Mouse (Mus musculus): Measurements from ENCODE around the gene Ptpn22. TPM values are rescaled to one million over a fixed set of nuclear protein-coding genes. Genes with fewer than 3 reads are reported as not detected.
"Not testable (repeated sequence)": the region's sequence is repeated elsewhere in the genome, so short reads cannot be mapped to it uniquely, and the experiment has no call there.

The Ptpn22 gene
- polyA plus RNA-seq, 1 experiment from 2014 or later: 0.96 TPM

- Histone ChIP-seq H3K4me3 (ENCODE audit: low read depth, low read length) (no peak overlapping the region), H3K9me3 (ENCODE audit: control insufficient read depth, low read length) (no peaks in the 10 kb centered on the region), H3K9ac (ENCODE audit: low read depth, low read length) (no peak overlapping the region), H3K4me1 (ENCODE audit: control insufficient read depth, insufficient read depth, low read length) (no peaks in the 10 kb centered on the region), H3K27ac (replicated peaks; ENCODE audit: low read depth, low read length) (no peak overlapping the region), H3K4me2 (ENCODE audit: low read depth, low read length) (no peak overlapping the region), H3K36me3 (ENCODE audit: control insufficient read depth, insufficient read depth, low read length) (no peaks in the 10 kb centered on the region), H3K27me3 (replicated peaks; ENCODE audit: control insufficient read depth, insufficient read depth, low read length) (no peaks in the 10 kb centered on the region)
- ATAC-seq (ENCODE audit: low read depth): no peak
- 54% methylated on average over 6 of the region's 6 CpGs for WGBS
- DNase-seq (ENCODE audit: low spot score): no peak
Observed at GRCm38 (mm10) chr3:103835272-103835950, 24.2 kb upstream of the Ptpn22 start.

DNA sequence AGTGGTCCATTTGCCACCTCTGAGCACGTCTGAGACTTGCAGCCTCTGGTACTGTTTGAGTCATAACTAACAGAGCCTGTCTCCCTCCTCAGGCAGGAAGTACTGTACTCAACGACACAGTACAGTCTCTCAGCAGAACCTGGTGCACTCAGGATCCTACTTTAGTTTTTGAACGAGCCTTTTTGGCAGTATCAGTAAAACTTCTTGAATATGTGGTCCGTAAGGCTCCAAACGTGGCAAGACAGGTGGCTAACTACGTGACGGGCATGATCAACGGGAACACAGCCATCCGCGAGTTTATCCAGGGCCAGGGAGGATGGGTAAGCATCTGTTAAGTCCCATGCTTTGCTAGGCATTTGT, 23.7 kb upstream of the Ptpn22 start:
- whole genome bisulfite sequencing: 78% methylated on average over 10 of the region's 10 CpGs
- Histone ChIP-seq H3K9ac (ENCODE audit: low read depth, low read length) (no peak overlapping the region), H3K4me3 (ENCODE audit: low read depth, low read length) (no peak overlapping the region), H3K9me3 (ENCODE audit: control insufficient read depth, low read length) (no peaks in the 10 kb centered on the region), H3K36me3 (ENCODE audit: control insufficient read depth, insufficient read depth, low read length) (no peaks in the 10 kb centered on the region), H3K27ac (replicated peaks; ENCODE audit: low read depth, low read length) (no peak overlapping the region), H3K4me2 (ENCODE audit: low read depth, low read length) (no peak overlapping the region), H3K4me1 (ENCODE audit: control insufficient read depth, insufficient read depth, low read length) (no peaks in the 10 kb centered on the region), H3K27me3 (replicated peaks; ENCODE audit: control insufficient read depth, insufficient read depth, low read length) (no peaks in the 10 kb centered on the region)
- DNase-seq (ENCODE audit: low spot score) (no peak), ATAC-seq (ENCODE audit: low read depth) (no peak)

- Histone ChIP-seq H3K9me3 (ENCODE audit: control insufficient read depth, low read length) (no peaks in the 10 kb centered on the region), H3K4me1 (ENCODE audit: control insufficient read depth, insufficient read depth, low read length) (no peaks in the 10 kb centered on the region), H3K27ac (replicated peaks; ENCODE audit: low read depth, low read length) (no peak overlapping the region), H3K4me3 (ENCODE audit: low read depth, low read length) (no peak overlapping the region), H3K27me3 (replicated peaks; ENCODE audit: control insufficient read depth, insufficient read depth, low read length) (no peaks in the 10 kb centered on the region), H3K36me3 (ENCODE audit: control insufficient read depth, insufficient read depth, low read length) (no peaks in the 10 kb centered on the region), H3K4me2 (ENCODE audit: low read depth, low read length) (no peak overlapping the region), H3K9ac (ENCODE audit: low read depth, low read length) (no peak overlapping the region)
- no peak for DNase-seq (ENCODE audit: low spot score)
- 91% methylated on average over 5 of the region's 5 CpGs for WGBS
- no peak for ATAC-seq (ENCODE audit: low read depth)
Observed at GRCm38 (mm10) chr3:103836453-103836852, 23.1 kb upstream of the Ptpn22 start.

GRCm38 (mm10) chr3:103839711-103840110, 19.9 kb upstream of the Ptpn22 start:
- no peak overlapping the region for H3K9ac ChIP-seq (ENCODE audit: low read depth, low read length)
- no peak overlapping the region for H3K4me2 ChIP-seq (ENCODE audit: low read depth, low read length)
- H3K9me3 ChIP-seq (ENCODE audit: control insufficient read depth, low read length): no peaks in the 10 kb centered on the region
- no peaks in the 10 kb centered on the region for H3K36me3 ChIP-seq (ENCODE audit: control insufficient read depth, insufficient read depth, low read length)
- H3K4me3 ChIP-seq (ENCODE audit: low read depth, low read length): no peak overlapping the region
- DNase-seq (ENCODE audit: low spot score): no peak
- no peaks in the 10 kb centered on the region for H3K27me3 ChIP-seq (replicated peaks; ENCODE audit: control insufficient read depth, insufficient read depth, low read length)
- no peaks in the 10 kb centered on the region for H3K4me1 ChIP-seq (ENCODE audit: control insufficient read depth, insufficient read depth, low read length)
- 85% methylated on average over 6 of the region's 6 CpGs for WGBS
- ATAC-seq (ENCODE audit: low read depth): no peak
- no peak overlapping the region for H3K27ac ChIP-seq (replicated peaks; ENCODE audit: low read depth, low read length)

DNA sequence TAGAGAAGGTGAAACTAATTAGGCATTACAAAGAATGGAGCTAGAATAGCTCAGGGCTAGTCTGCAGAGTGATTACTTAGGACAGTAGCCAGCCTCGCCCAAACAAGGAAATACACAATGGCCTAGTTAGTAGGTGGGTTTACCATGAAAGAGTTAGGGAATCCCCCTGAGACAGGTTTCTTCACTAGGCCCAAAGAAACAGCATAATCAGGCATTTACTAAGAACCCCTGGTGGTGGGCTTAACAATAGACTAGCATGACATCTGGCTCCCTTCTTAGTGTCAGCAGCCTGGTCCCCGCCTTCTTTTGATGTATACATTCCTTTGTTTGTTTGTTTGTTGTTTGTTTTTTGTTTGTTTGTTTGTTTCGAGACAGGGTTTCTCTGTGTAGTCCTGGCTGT, 19.4 kb upstream of the Ptpn22 start:
- ATAC-seq (ENCODE audit: low read depth); H3K27me3 ChIP-seq (replicated peaks; ENCODE audit: control insufficient read depth, insufficient read depth, low read length); H3K4me2 ChIP-seq (ENCODE audit: low read depth, low read length); H3K9me3 ChIP-seq (ENCODE audit: control insufficient read depth, low read length); H3K4me3 ChIP-seq (ENCODE audit: low read depth, low read length); H3K36me3 ChIP-seq (ENCODE audit: control insufficient read depth, insufficient read depth, low read length); H3K9ac ChIP-seq (ENCODE audit: low read depth, low read length); DNase-seq (ENCODE audit: low spot score); H3K27ac ChIP-seq (replicated peaks; ENCODE audit: low read depth, low read length); H3K4me1 ChIP-seq (ENCODE audit: control insufficient read depth, insufficient read depth, low read length): not testable (repeated sequence)
- 89% methylated on average over 3 of the region's 3 CpGs for WGBS

DNA sequence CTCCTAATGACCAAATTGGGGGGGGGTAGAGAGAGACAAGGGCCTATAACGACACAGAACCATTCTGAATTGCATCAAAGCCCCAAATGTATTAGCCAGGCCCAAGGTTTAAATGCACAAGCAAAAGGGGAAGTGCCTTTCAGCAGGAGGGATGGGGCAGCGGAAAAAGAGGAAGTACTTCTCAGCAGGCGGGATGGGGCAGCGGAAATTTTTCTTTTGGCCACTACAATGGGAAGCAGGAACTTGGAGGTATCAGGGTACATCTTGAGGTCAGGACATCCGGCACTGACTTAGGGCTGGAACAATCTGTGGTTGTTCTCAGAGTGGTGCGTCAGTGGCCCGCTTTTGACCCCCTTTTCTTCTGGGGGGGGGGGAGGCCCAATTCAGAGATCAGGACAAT, 18.6 kb upstream of the Ptpn22 start:
- not testable (repeated sequence) for H3K27me3 ChIP-seq (replicated peaks; ENCODE audit: control insufficient read depth, insufficient read depth, low read length); H3K9me3 ChIP-seq (ENCODE audit: control insufficient read depth, low read length); H3K36me3 ChIP-seq (ENCODE audit: control insufficient read depth, insufficient read depth, low read length); H3K27ac ChIP-seq (replicated peaks; ENCODE audit: low read depth, low read length); H3K9ac ChIP-seq (ENCODE audit: low read depth, low read length); H3K4me1 ChIP-seq (ENCODE audit: control insufficient read depth, insufficient read depth, low read length); H3K4me3 ChIP-seq (ENCODE audit: low read depth, low read length); ATAC-seq (ENCODE audit: low read depth); DNase-seq (ENCODE audit: low spot score); H3K4me2 ChIP-seq (ENCODE audit: low read depth, low read length)
- 93% methylated on average over 7 of the region's 7 CpGs for WGBS

DNA sequence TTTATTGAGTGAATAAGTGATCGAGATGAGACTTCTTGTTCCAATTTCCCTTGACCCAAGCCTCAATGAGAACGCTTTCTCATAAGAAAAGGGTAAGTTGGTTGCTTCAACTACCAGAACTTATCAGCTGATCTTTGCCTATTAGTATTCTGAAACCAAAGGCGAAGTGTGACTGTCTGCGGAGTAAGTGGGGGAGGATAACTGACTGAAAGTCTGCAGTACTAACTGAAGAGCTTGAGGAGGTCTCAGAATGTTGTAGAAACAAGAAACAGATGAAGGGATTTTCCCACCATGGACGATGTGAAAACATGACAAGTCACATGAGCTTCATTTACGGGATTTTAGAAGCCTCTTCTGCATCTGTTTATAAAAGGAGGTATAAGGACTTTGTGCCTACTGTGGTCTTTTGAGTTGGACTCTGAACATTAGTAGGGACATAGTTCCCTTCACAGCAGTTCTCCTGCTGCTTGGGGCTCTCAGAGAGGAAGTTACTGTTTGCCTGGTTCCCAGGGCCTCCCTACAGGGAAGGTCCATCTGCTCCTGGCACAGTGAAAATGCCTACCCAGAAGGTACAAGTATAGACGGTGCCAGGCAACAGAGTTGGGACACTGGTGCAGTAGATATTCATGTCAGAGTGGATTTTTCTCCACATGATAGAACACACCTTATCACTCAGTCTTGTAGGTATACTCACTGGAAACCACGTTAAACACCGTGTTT, 8.8 kb upstream of the Ptpn22 start:
- H3K9ac ChIP-seq (ENCODE audit: low read depth, low read length): no peak overlapping the region
- no peak overlapping the region for H3K4me2 ChIP-seq (ENCODE audit: low read depth, low read length)
- H3K36me3 ChIP-seq (ENCODE audit: control insufficient read depth, insufficient read depth, low read length): no peaks in the 10 kb centered on the region
- ATAC-seq (ENCODE audit: low read depth): no peak
- H3K27me3 ChIP-seq (replicated peaks; ENCODE audit: control insufficient read depth, insufficient read depth, low read length): no peaks in the 10 kb centered on the region
- no peak overlapping the region for H3K27ac ChIP-seq (replicated peaks; ENCODE audit: low read depth, low read length)
- DNase-seq (ENCODE audit: low spot score): no peak
- H3K9me3 ChIP-seq (ENCODE audit: control insufficient read depth, low read length): no peaks in the 10 kb centered on the region
- 70% methylated on average over 9 of the region's 9 CpGs for WGBS
- H3K4me3 ChIP-seq (ENCODE audit: low read depth, low read length): no peak overlapping the region
- H3K4me1 ChIP-seq (ENCODE audit: control insufficient read depth, insufficient read depth, low read length): no peaks in the 10 kb centered on the region

- DNase-seq (ENCODE audit: low spot score) (no peak), ATAC-seq (ENCODE audit: low read depth) (no peak)
- no peaks in the 10 kb centered on the region for H3K36me3 ChIP-seq (ENCODE audit: control insufficient read depth, insufficient read depth, low read length)
- no peak overlapping the region for H3K4me2 ChIP-seq (ENCODE audit: low read depth, low read length)
- no peaks in the 10 kb centered on the region for H3K4me1 ChIP-seq (ENCODE audit: control insufficient read depth, insufficient read depth, low read length)
- no peaks in the 10 kb centered on the region for H3K9me3 ChIP-seq (ENCODE audit: control insufficient read depth, low read length)
- no peaks in the 10 kb centered on the region for H3K27me3 ChIP-seq (replicated peaks; ENCODE audit: control insufficient read depth, insufficient read depth, low read length)
- 86% methylated on average over 6 of the region's 6 CpGs for WGBS
- H3K9ac ChIP-seq (ENCODE audit: low read depth, low read length): no peak overlapping the region
- H3K27ac ChIP-seq (replicated peaks; ENCODE audit: low read depth, low read length): no peak overlapping the region
- H3K4me3 ChIP-seq (ENCODE audit: low read depth, low read length): no peak overlapping the region
Observed at GRCm38 (mm10) chr3:103851481-103851880, 8.1 kb upstream of the Ptpn22 start.

DNA sequence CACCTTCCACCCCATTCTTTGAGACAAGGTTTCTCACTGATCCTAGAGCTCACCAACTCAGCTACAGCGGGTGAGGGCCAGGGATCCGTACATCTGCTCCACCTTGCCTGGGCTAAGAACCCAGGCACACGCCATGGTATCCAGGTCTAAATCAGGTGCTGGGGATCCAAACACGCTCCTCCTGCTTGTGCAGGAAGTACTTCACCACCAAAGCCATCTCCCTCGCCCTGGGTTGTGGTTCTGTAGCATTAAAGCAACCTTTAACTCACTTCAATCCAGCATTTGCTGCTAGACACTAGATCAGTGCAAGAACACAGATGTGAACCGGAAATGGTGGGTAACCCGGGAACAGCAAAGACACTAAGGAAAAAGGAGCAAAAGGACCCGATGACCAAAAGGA, 7.7 kb upstream of the Ptpn22 start:
- Histone ChIP-seq H3K36me3 (ENCODE audit: control insufficient read depth, insufficient read depth, low read length) (no peaks in the 10 kb centered on the region), H3K4me3 (ENCODE audit: low read depth, low read length) (no peak overlapping the region), H3K27ac (replicated peaks; ENCODE audit: low read depth, low read length) (no peak overlapping the region), H3K4me1 (ENCODE audit: control insufficient read depth, insufficient read depth, low read length) (no peaks in the 10 kb centered on the region), H3K4me2 (ENCODE audit: low read depth, low read length) (no peak overlapping the region), H3K9me3 (ENCODE audit: control insufficient read depth, low read length) (no peaks in the 10 kb centered on the region), H3K27me3 (replicated peaks; ENCODE audit: control insufficient read depth, insufficient read depth, low read length) (no peaks in the 10 kb centered on the region), H3K9ac (ENCODE audit: low read depth, low read length) (no peak overlapping the region)
- WGBS: 87% methylated on average over 8 of the region's 8 CpGs
- ATAC-seq (ENCODE audit: low read depth) (no peak), DNase-seq (ENCODE audit: low spot score) (no peak)

Data from embryonic facial prominence, embryonic 14.5 days (tissue).